Mouse (Mus musculus): ENCODE results near the gene Olfr191. TPM values are rescaled to one million over a fixed set of nuclear protein-coding genes. Genes with fewer than 3 reads are reported as not detected.

The Olfr191 gene
- polyA plus RNA-seq, 1 experiment from 2014 or later = not detected

- 72% methylated on average over 4 of the region's 4 CpGs for WGBS
- Histone ChIP-seq H3K9me3 (no peaks in the 10 kb centered on the region), H3K27me3 (no peaks in the 10 kb centered on the region), H3K4me1 (no peaks in the 10 kb centered on the region), H3K4me3 (no peak overlapping the region), H3K9ac (no peak overlapping the region), H3K27ac (no peak overlapping the region), H3K36me3 (no peaks in the 10 kb centered on the region), H3K4me2 (replicated peaks) (no peak overlapping the region)
- ATAC-seq (ENCODE audit: insufficient number of reproducible peaks, insufficient read depth, low FRiP score, low TSS enrichment) = no peak
These were observed 42.0 kb downstream of the Olfr191 start for GRCm38 (mm10) chr16:59047579-59047978.

- Histone ChIP-seq H3K9me3 (no peaks in the 10 kb centered on the region), H3K27me3 (no peaks in the 10 kb centered on the region), H3K27ac (no peak overlapping the region), H3K36me3 (no peaks in the 10 kb centered on the region), H3K4me1 (no peaks in the 10 kb centered on the region), H3K9ac (no peak overlapping the region), H3K4me2 (replicated peaks) (no peak overlapping the region), H3K4me3 (no peak overlapping the region)
- ATAC-seq (ENCODE audit: insufficient number of reproducible peaks, insufficient read depth, low FRiP score, low TSS enrichment) = no peak
- WGBS = 80% methylated on average over 3 of the region's 3 CpGs
These were observed 43.8 kb downstream of the Olfr191 start for GRCm38 (mm10) chr16:59045835-59046234.

GRCm38 (mm10) chr16:59039710-59040109 is 49.9 kb downstream of the Olfr191 start, which contains the start of gene Olfr187:
Gene Olfr187 (minus strand): TSS chr16:59039767.
- H3K27ac ChIP-seq = no peak within 1 kb of the TSS
- no peak within 1 kb of the TSS for H3K4me2 ChIP-seq (replicated peaks)
- ATAC-seq (ENCODE audit: insufficient number of reproducible peaks, insufficient read depth, low FRiP score, low TSS enrichment) = no peak
- no peaks in the 10 kb centered on the region for H3K36me3 ChIP-seq
- 82% methylated on average over 7 of the region's 7 CpGs for WGBS
- H3K9ac ChIP-seq = no peak within 1 kb of the TSS
- H3K4me3 ChIP-seq = no peak within 1 kb of the TSS
- no peaks in the 10 kb centered on the region for H3K9me3 ChIP-seq
- H3K4me1 ChIP-seq = no peaks in the 10 kb centered on the region
- H3K27me3 ChIP-seq = no peaks in the 10 kb centered on the region

Other genes with a start within 250 kb of the Olfr191 start
- not detected in 2 replicates for gene Olfr177, start 215.1 kb downstream of the Olfr191 start, polyA plus RNA-seq (2016; fragmentation: Nextera tagmentation; extraction: Ambion mirVana)
- not detected in 2 replicates for gene Olfr178, start 197.8 kb downstream of the Olfr191 start, polyA plus RNA-seq (2016; fragmentation: Nextera tagmentation; extraction: Ambion mirVana)
- gene Olfr181, start 161.1 kb downstream of the Olfr191 start, polyA plus RNA-seq (2016; fragmentation: Nextera tagmentation; extraction: Ambion mirVana) = not detected in 2 replicates
- not detected in 2 replicates for gene Olfr180, start 160.4 kb downstream of the Olfr191 start, polyA plus RNA-seq (2016; fragmentation: Nextera tagmentation; extraction: Ambion mirVana)
- gene Olfr183, start 94.5 kb downstream of the Olfr191 start, polyA plus RNA-seq (2016; fragmentation: Nextera tagmentation; extraction: Ambion mirVana) = not detected in 2 replicates
- not detected in 2 replicates for gene Olfr186, start 59.5 kb downstream of the Olfr191 start, polyA plus RNA-seq (2016; fragmentation: Nextera tagmentation; extraction: Ambion mirVana)
- gene Olfr187, start 50.1 kb downstream of the Olfr191 start, polyA plus RNA-seq (2016; fragmentation: Nextera tagmentation; extraction: Ambion mirVana) = not detected in 2 replicates
- gene Olfr190, start 11.8 kb downstream of the Olfr191 start, polyA plus RNA-seq (2016; fragmentation: Nextera tagmentation; extraction: Ambion mirVana) = not detected in 2 replicates
- gene Olfr193, start 22.1 kb upstream of the Olfr191 start, polyA plus RNA-seq (2016; fragmentation: Nextera tagmentation; extraction: Ambion mirVana) = not detected in 2 replicates
- not detected in 2 replicates for gene Olfr194, start 31.2 kb upstream of the Olfr191 start, polyA plus RNA-seq (2016; fragmentation: Nextera tagmentation; extraction: Ambion mirVana)
- not detected in 2 replicates for gene Olfr195, start 57.2 kb upstream of the Olfr191 start, polyA plus RNA-seq (2016; fragmentation: Nextera tagmentation; extraction: Ambion mirVana)
- gene Olfr196, start 80.6 kb upstream of the Olfr191 start, polyA plus RNA-seq (2016; fragmentation: Nextera tagmentation; extraction: Ambion mirVana) = not detected in 2 replicates
- not detected in 2 replicates for gene Olfr198, start 113.7 kb upstream of the Olfr191 start, polyA plus RNA-seq (2016; fragmentation: Nextera tagmentation; extraction: Ambion mirVana)
- gene Olfr199, start 129.9 kb upstream of the Olfr191 start, polyA plus RNA-seq (2016; fragmentation: Nextera tagmentation; extraction: Ambion mirVana) = not detected in 2 replicates
- gene Olfr201, start 182.8 kb upstream of the Olfr191 start, polyA plus RNA-seq (2016; fragmentation: Nextera tagmentation; extraction: Ambion mirVana) = not detected in 2 replicates
- not detected in 2 replicates for gene Olfr202, start 197.0 kb upstream of the Olfr191 start, polyA plus RNA-seq (2016; fragmentation: Nextera tagmentation; extraction: Ambion mirVana)
- not detected in 2 replicates for gene Olfr203, start 209.1 kb upstream of the Olfr191 start, polyA plus RNA-seq (2016; fragmentation: Nextera tagmentation; extraction: Ambion mirVana)
- gene Olfr204, start 228.4 kb upstream of the Olfr191 start, polyA plus RNA-seq (2016; fragmentation: Nextera tagmentation; extraction: Ambion mirVana) = not detected in 2 replicates
- not detected in 2 replicates for gene Olfr205, start 241.3 kb upstream of the Olfr191 start, polyA plus RNA-seq (2016; fragmentation: Nextera tagmentation; extraction: Ambion mirVana)